9 mouse cellular contexts compared by ENCODE assay signal in the genomic region with DNA sequence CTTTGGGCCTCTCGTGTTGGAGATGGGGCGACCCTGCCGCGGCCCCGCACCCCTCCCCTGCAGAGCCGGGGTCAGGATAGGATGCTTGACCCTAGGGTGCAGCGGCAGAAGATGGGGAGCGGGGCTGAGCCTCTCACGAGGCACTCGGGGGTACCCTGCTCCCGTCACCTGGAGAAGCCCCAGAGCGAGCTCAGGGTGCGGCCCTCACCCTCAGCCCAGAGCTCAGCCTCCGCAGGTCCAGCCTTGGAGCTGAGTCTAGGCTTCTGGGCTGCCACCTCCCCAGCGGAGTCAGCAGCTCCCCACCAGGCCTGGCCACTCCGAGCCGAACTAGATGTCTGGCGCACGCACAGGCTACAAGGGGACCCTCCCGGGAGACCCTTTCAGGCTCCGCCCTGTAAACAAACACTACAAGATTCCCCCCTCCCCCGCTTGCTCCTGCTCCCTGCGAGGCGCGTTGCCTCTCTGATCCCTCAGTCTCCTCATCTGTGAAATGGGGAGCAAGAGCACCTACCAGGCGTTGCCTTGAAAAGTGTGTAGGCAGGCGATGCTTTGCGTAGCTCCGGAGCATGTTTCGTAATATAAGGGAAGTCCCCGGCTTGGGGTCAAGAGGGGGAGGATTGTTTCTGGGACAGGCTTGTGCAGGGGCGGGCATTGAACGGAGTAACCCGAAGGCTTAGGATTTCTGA. TPM values are rescaled to one million over a fixed set of nuclear protein-coding genes. Genes with fewer than 3 reads are reported as not detected.
DNase-seq lines count a peak whose midpoint lies in the region; ATAC-seq and TF ChIP-seq lines count a peak whose summit lies in the region.
"Had no signal": no experiment of that assay in that cellular context is flagged by ENCODE, and none has a peak within 500 bp of the region (broad histone marks: within the 10 kb centered on the region; RNA-seq: fewer than 3 reads in every experiment).

No protein-coding gene starts in this region.

- H3K27me3 ChIP-seq in liver, embryonic 13.5 days, result no peaks in the 10 kb centered on the region

- DNase-seq in left cerebral cortex, postnatal 36 days (ENCODE audit: low spot score in 2 of 2), result peak; percentile 51 to 52
- DNase-seq in left cerebral cortex, postnatal 10 days (ENCODE audit: extremely low spot score in 1 of 2, low spot score in 2 of 2), result no peak
- peak; percentile 64 for DNase-seq in adrenal gland, postnatal 14 days
- DNase-seq in heart, postnatal 36 days, result peak; percentile 46 to 66
- DNase-seq in liver, embryonic 13.5 days, result peak; percentile 48
- DNase-seq in yolk sac, embryonic 10.5 days (ENCODE audit: low spot score), result peak; percentile 49

- peak overlapping the region; percentile 97 for H3K4me2 ChIP-seq in liver, embryonic 13.5 days

- peaks cover 5% of the 10 kb centered on the region for H3K36me3 ChIP-seq in liver, embryonic 13.5 days

- H3K4me1 ChIP-seq in embryonic fibroblast, embryonic 13.5 days (ENCODE audit: control insufficient read depth, insufficient read depth, low read length), result 0 out of 2 replicates have a peak, but pooled peaks cover 2% of the 10 kb centered on the region
- peaks cover 79% of the 10 kb centered on the region for H3K4me1 ChIP-seq in liver, embryonic 13.5 days (replicated peaks)

- no peaks in the 10 kb centered on the region for H3K9me3 ChIP-seq in liver, embryonic 13.5 days (replicated peaks)

- under 1% methylated on average over 34 of the region's 34 CpGs for WGBS in liver, embryonic 13.5 days (ENCODE audit: insufficient replicate concordance)

- intact Hi-C loops in left cerebral cortex, postnatal 36 days (cut with DNase I), result no loop called here
- intact Hi-C loops in left cerebral cortex, postnatal 10 days (cut with DNase I), result no loop called here
- intact Hi-C loops in heart, postnatal 36 days (cut with DNase I), result no loop called here

- peak overlapping the region; percentile 87 for H3K4me3 ChIP-seq in embryonic fibroblast, embryonic 13.5 days (ENCODE audit: insufficient read depth, low read length)
- H3K4me3 ChIP-seq in liver, embryonic 13.5 days (replicated peaks), result peak overlapping the region; percentile 76

- H3K9ac ChIP-seq in liver, embryonic 13.5 days, result peak overlapping the region; percentile 83

- TF ChIP-seq POLR2A in embryonic fibroblast, embryonic 13.5 days (IDR thresholded peaks at IDR 0.05; ENCODE audit: low read depth, low read length), result peak; percentile 54

- ATAC-seq in liver, embryonic 13.5 days (ENCODE audit: low read depth), result peak; percentile 30
- peak; percentile 62 for ATAC-seq in monocyte, adult 5-6 weeks (replicated peaks; ENCODE audit: insufficient number of reproducible peaks, low FRiP score, low TSS enrichment, poor library complexity, severe bottlenecking)

- peak overlapping the region; percentile 15; the same call in 1 of the 2 replicates for H3K27ac ChIP-seq in embryonic fibroblast, embryonic 13.5 days (ENCODE audit: insufficient read depth, low read length)
- peak overlapping the region; percentile 83 for H3K27ac ChIP-seq in liver, embryonic 13.5 days

- no peak for TF ChIP-seq CTCF in embryonic fibroblast, embryonic 13.5 days (IDR thresholded peaks at IDR 0.05; ENCODE audit: borderline replicate concordance, insufficient read depth, low read length)

RNA-seq across cellular contexts. Expression of a gene that starts 7.9 kb away (rescaled TPM):
- total RNA-seq in left cerebral cortex, postnatal 36 days (2021), result 100 to 1,000 TPM; 121 to 135 TPM
- 100 to 1,000 TPM; 122 to 127 TPM for total RNA-seq in left cerebral cortex, postnatal 10 days (2021)
- total RNA-seq in adrenal gland, postnatal 14 days (2021), result 54.1 and 56.5 TPM in 2 replicates
- polyA plus RNA-seq in embryonic fibroblast, embryonic 13.5 days (2011; ENCODE audit: insufficient read length, low read depth, missing spikeins), result 33.3 and 39.3 TPM in 2 replicates
- total RNA-seq in heart, postnatal 36 days (2021), result 100 to 1,000 TPM; 108 to 116 TPM
- 10.0 and 12.8 TPM in 2 replicates for polyA plus RNA-seq in liver, embryonic 13.5 days (2015; fragmentation: Nextera tagmentation; extraction: Ambion mirVana)
- 4.8 to 11.1 TPM (median 10.5 TPM) in 3 replicates for total RNA-seq in monocyte, adult 5-6 weeks (2017)

RNA-seq across cellular contexts. Expression of a gene that starts 14.2 kb away (rescaled TPM):
- total RNA-seq in left cerebral cortex, postnatal 36 days (2021), result 100 to 1,000 TPM; 152 to 173 TPM
- total RNA-seq in left cerebral cortex, postnatal 10 days (2021), result 100 to 1,000 TPM; 156 TPM
- total RNA-seq in adrenal gland, postnatal 14 days (2021), result 53.2 and 61.4 TPM in 2 replicates
- 157 and 266 TPM in 2 replicates for polyA plus RNA-seq in embryonic fibroblast, embryonic 13.5 days (2011; ENCODE audit: insufficient read length, low read depth, missing spikeins)
- total RNA-seq in heart, postnatal 36 days (2021), result 100 to 1,000 TPM; 631 to 727 TPM
- 2.2 and 2.3 TPM in 2 replicates for polyA plus RNA-seq in liver, embryonic 13.5 days (2015; fragmentation: Nextera tagmentation; extraction: Ambion mirVana)
- 0.43 TPM in 1 of 3 replicates, not detected in the others for total RNA-seq in monocyte, adult 5-6 weeks (2017)

RNA-seq across cellular contexts. Expression of a gene that starts 20.5 kb away (rescaled TPM):
- total RNA-seq in left cerebral cortex, postnatal 36 days (2021), result 10 to 100 TPM; 36.7 to 39.1 TPM
- total RNA-seq in left cerebral cortex, postnatal 10 days (2021), result 10 to 100 TPM; 32.3 to 32.6 TPM
- 12.0 and 13.5 TPM in 2 replicates for total RNA-seq in adrenal gland, postnatal 14 days (2021)
- polyA plus RNA-seq in embryonic fibroblast, embryonic 13.5 days (2011; ENCODE audit: insufficient read length, low read depth, missing spikeins), result 20.4 and 21.5 TPM in 2 replicates
- 10 to 100 TPM; 18.7 to 21.7 TPM for total RNA-seq in heart, postnatal 36 days (2021)
- polyA plus RNA-seq in liver, embryonic 13.5 days (2015; fragmentation: Nextera tagmentation; extraction: Ambion mirVana), result 13.5 and 14.1 TPM in 2 replicates
- total RNA-seq in monocyte, adult 5-6 weeks (2017), result 18.7 to 29.4 TPM (median 21.7 TPM) in 3 replicates

RNA-seq across cellular contexts. Expression of a gene that starts 31.9 kb away (rescaled TPM):
- total RNA-seq in left cerebral cortex, postnatal 36 days (2021), result 1 to 10 TPM; 1.1 to 1.4 TPM
- total RNA-seq in left cerebral cortex, postnatal 10 days (2021), result 1 to 10 TPM in 1 of 2 experiments, under 1 TPM in 1; 0.81 to 1.2 TPM
- total RNA-seq in adrenal gland, postnatal 14 days (2021), result not detected in 2 replicates
- not detected in 2 replicates for polyA plus RNA-seq in embryonic fibroblast, embryonic 13.5 days (2011; ENCODE audit: insufficient read length, low read depth, missing spikeins)
- total RNA-seq in heart, postnatal 36 days (2021), result not detected
- not detected in 2 replicates for polyA plus RNA-seq in liver, embryonic 13.5 days (2015; fragmentation: Nextera tagmentation; extraction: Ambion mirVana)
- total RNA-seq in monocyte, adult 5-6 weeks (2017), result not detected in 3 replicates
- total RNA-seq: gastrocnemius, adult 8-10 months had no signal

RNA-seq across cellular contexts. Expression of a gene that starts 32.8 kb away (rescaled TPM):
- total RNA-seq in left cerebral cortex, postnatal 36 days (2021), result 10 to 100 TPM in 1 of 2 experiments, 1 to 10 TPM in 1; 9.2 to 11.7 TPM
- total RNA-seq in left cerebral cortex, postnatal 10 days (2021), result 10 to 100 TPM; 13.5 to 13.6 TPM
- total RNA-seq in adrenal gland, postnatal 14 days (2021), result 0.23 TPM in 1 of 2 replicates, not detected in the other
- 0.67 TPM in 1 of 2 replicates, not detected in the other for polyA plus RNA-seq in embryonic fibroblast, embryonic 13.5 days (2011; ENCODE audit: insufficient read length, low read depth, missing spikeins)
- total RNA-seq in heart, postnatal 36 days (2021), result under 1 TPM in 1 of 2 experiments, not detected in 1; 0.43 TPM
- 0.10 TPM in 1 of 2 replicates, not detected in the other for polyA plus RNA-seq in liver, embryonic 13.5 days (2015; fragmentation: Nextera tagmentation; extraction: Ambion mirVana)
- total RNA-seq in monocyte, adult 5-6 weeks (2017), result 2.5 TPM in 1 of 3 replicates, not detected in the others
- total RNA-seq: gastrocnemius, adult 8-10 months had no signal

Comparison
In these comparisons a context has a peak if more than half of its experiments do, and no peak if none do; other contexts are left out.
1. DNase-seq: peak in left cerebral cortex, postnatal 36 days (2 of 2), adrenal gland, postnatal 14 days (single experiment), heart, postnatal 36 days (2 of 2), liver, embryonic 13.5 days (single experiment) and yolk sac, embryonic 10.5 days (single experiment); none in left cerebral cortex, postnatal 10 days (0 of 2).
2. RNA of a gene that starts 14.2 kb away (total RNA-seq): 631 to 727 TPM in heart, postnatal 36 days, 152 to 173 TPM in left cerebral cortex, postnatal 36 days, 156 TPM in left cerebral cortex, postnatal 10 days and 53.2 to 61.4 TPM in adrenal gland, postnatal 14 days; 0.43 TPM in monocyte, adult 5-6 weeks; every median in the first group is over 10 times any median in the second.